Mouse (Mus musculus): ENCODE results near the gene Fstl1.

The Fstl1 gene

GRCm38 (mm10) chr16:37857495-37857894, 80.8 kb downstream of the Fstl1 start:
- in situ Hi-C loops (cut with MboI; ENCODE audit: low pct_unique_long_range_greater_than_20kb in 1 of 2, low sequenced_read_pairs in 2 of 2, unreplicated experiment in 1 of 2): no loop called here

GRCm38 (mm10) chr16:37860213-37860612, 83.5 kb downstream of the Fstl1 start:
- in situ Hi-C loops (cut with MboI; ENCODE audit: low pct_unique_long_range_greater_than_20kb in 1 of 2, low sequenced_read_pairs in 2 of 2, unreplicated experiment in 1 of 2): no loop called here

GRCm38 (mm10) chr16:37861029-37861428, 84.4 kb downstream of the Fstl1 start, which contains the start of gene Gm36028:
Gene Gm36028 (minus strand): TSS chr16:37861146.
- in situ Hi-C loops (cut with MboI; ENCODE audit: low pct_unique_long_range_greater_than_20kb in 1 of 2, low sequenced_read_pairs in 2 of 2, unreplicated experiment in 1 of 2): no loop called here

GRCm38 (mm10) chr16:37863876-37864275, 87.2 kb downstream of the Fstl1 start:
- in situ Hi-C loops (cut with MboI; ENCODE audit: low pct_unique_long_range_greater_than_20kb in 1 of 2, low sequenced_read_pairs in 2 of 2, unreplicated experiment in 1 of 2): no loop called here

- in situ Hi-C loops (cut with MboI; ENCODE audit: low pct_unique_long_range_greater_than_20kb in 1 of 2, low sequenced_read_pairs in 2 of 2, unreplicated experiment in 1 of 2): no loop called here
Observed at GRCm38 (mm10) chr16:37865841-37866240, 89.2 kb downstream of the Fstl1 start.

GRCm38 (mm10) chr16:37867791-37868505, 91.3 kb downstream of the Fstl1 start, which contains the start of gene Lrrc58:
Gene Lrrc58 (plus strand): TSS chr16:37868389.
- in situ Hi-C loops (cut with MboI; ENCODE audit: low pct_unique_long_range_greater_than_20kb in 1 of 2, low sequenced_read_pairs in 2 of 2, unreplicated experiment in 1 of 2): no loop called here

GRCm38 (mm10) chr16:37868506-37869469, 92.1 kb downstream of the Fstl1 start:
- in situ Hi-C loops (cut with MboI; ENCODE audit: low pct_unique_long_range_greater_than_20kb in 1 of 2, low sequenced_read_pairs in 2 of 2, unreplicated experiment in 1 of 2): no loop called here

- in situ Hi-C loops (cut with MboI; ENCODE audit: low pct_unique_long_range_greater_than_20kb in 1 of 2, low sequenced_read_pairs in 2 of 2, unreplicated experiment in 1 of 2): no loop called here
Observed at GRCm38 (mm10) chr16:37869470-37870231, 93.0 kb downstream of the Fstl1 start.

- in situ Hi-C loops (cut with MboI; ENCODE audit: low pct_unique_long_range_greater_than_20kb in 1 of 2, low sequenced_read_pairs in 2 of 2, unreplicated experiment in 1 of 2): no loop called here
Observed at GRCm38 (mm10) chr16:37871112-37871715, 94.5 kb downstream of the Fstl1 start.

GRCm38 (mm10) chr16:37874501-37875235, 98.0 kb downstream of the Fstl1 start:
- in situ Hi-C loops (cut with MboI; ENCODE audit: low pct_unique_long_range_greater_than_20kb in 1 of 2, low sequenced_read_pairs in 2 of 2, unreplicated experiment in 1 of 2): no loop called here

GRCm38 (mm10) chr16:37877406-37877805, 100.7 kb downstream of the Fstl1 start:
- in situ Hi-C loops (cut with MboI; ENCODE audit: low pct_unique_long_range_greater_than_20kb in 1 of 2, low sequenced_read_pairs in 2 of 2, unreplicated experiment in 1 of 2): no loop called here

GRCm38 (mm10) chr16:37878951-37879505, 102.4 kb downstream of the Fstl1 start:
- in situ Hi-C loops (cut with MboI; ENCODE audit: low pct_unique_long_range_greater_than_20kb in 1 of 2, low sequenced_read_pairs in 2 of 2, unreplicated experiment in 1 of 2): no loop called here

- in situ Hi-C loops (cut with MboI; ENCODE audit: low pct_unique_long_range_greater_than_20kb in 1 of 2, low sequenced_read_pairs in 2 of 2, unreplicated experiment in 1 of 2): no loop called here
Observed at GRCm38 (mm10) chr16:37879750-37880419, 103.2 kb downstream of the Fstl1 start.

- in situ Hi-C loops (cut with MboI; ENCODE audit: low pct_unique_long_range_greater_than_20kb in 1 of 2, low sequenced_read_pairs in 2 of 2, unreplicated experiment in 1 of 2): no loop called here
Observed at GRCm38 (mm10) chr16:37881168-37881567, 104.5 kb downstream of the Fstl1 start.
